Mouse (Mus musculus): ENCODE measurements at regions not wholly inside any gene's neighbourhood (a gene's known extent, or its start where the extent isn't known, plus 50 kb on each side); places are given as distances from the start of the nearest gene placed in this dataset.
A peak's percentile ranks its signal among the peaks of the same experiment; 100 is the strongest.

DNA sequence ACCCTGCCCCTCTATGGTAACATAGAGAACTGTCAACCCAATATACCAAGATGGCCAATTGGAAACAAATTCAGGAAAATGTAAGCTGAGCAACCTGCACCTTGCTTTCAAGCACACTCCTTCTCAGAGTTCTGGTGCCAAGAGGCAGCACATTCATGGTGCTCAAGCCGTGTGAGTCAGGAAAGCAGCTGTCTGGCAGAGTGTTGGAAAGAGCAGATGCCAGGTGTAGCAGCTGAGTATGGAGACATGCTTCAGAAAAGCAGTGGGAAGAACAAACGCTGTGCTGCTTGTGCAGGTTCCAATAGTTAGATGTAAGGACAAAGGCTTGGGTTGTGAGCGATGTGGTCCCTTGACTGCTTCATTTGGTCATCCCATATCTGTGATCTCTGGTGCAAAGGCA, 794.0 kb upstream of the 4930452B06Rik start:
- H3K36me3 ChIP-seq (ENCODE audit: insufficient read depth, low read length): no peaks in the 10 kb centered on the region
- H3K9me3 ChIP-seq (replicated peaks; ENCODE audit: low read length): no peaks in the 10 kb centered on the region
- H3K27ac ChIP-seq: no peak overlapping the region
- no peak overlapping the region for H3K4me2 ChIP-seq (ENCODE audit: low read length)
- H3K27me3 ChIP-seq (ENCODE audit: insufficient read depth, low read length): no peaks in the 10 kb centered on the region
- no peak overlapping the region for H3K4me3 ChIP-seq (replicated peaks; ENCODE audit: low read depth, low read length)
- WGBS: 88% methylated on average over 3 of the region's 3 CpGs
- no peak overlapping the region for H3K9ac ChIP-seq (ENCODE audit: low read depth, low read length)
- no peak for TF ChIP-seq CTCF (IDR thresholded peaks at IDR 0.05; ENCODE audit: low read depth)
- no peak for ATAC-seq (replicated peaks; ENCODE audit: low FRiP score, low read depth)
- no peaks in the 10 kb centered on the region for H3K4me1 ChIP-seq (replicated peaks; ENCODE audit: insufficient read depth, low read length)
- DNase-seq (ENCODE audit: low spot score): no peak

DNA sequence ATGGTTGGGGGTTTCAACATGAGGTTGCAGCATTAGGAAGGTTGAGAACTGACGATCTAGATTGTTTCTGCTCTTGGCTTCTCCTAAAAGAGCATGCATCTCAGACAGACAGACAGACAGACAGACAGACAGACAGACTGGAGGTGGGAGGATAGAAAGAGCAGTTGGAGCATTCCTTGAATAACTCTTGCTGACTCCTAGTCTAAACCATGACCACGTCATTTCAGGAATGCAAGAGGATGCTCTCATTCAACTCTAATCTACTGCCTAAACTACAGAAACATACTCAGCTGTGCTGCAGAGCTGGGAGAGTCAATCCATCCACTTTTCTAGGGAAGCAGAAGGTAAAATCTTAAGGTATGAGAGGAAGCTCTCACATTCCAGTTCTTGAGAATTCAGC, 792.8 kb upstream of the 4930452B06Rik start:
- Histone ChIP-seq H3K9ac (ENCODE audit: low read depth, low read length) (no peak overlapping the region), H3K4me3 (replicated peaks; ENCODE audit: low read depth, low read length) (no peak overlapping the region), H3K27ac (no peak overlapping the region), H3K9me3 (replicated peaks; ENCODE audit: low read length) (no peaks in the 10 kb centered on the region), H3K4me2 (ENCODE audit: low read length) (no peak overlapping the region), H3K36me3 (ENCODE audit: insufficient read depth, low read length) (no peaks in the 10 kb centered on the region), H3K27me3 (ENCODE audit: insufficient read depth, low read length) (no peaks in the 10 kb centered on the region), H3K4me1 (replicated peaks; ENCODE audit: insufficient read depth, low read length) (no peaks in the 10 kb centered on the region)
- WGBS: 71% methylated on average over 2 of the region's 2 CpGs
- TF ChIP-seq CTCF (IDR thresholded peaks at IDR 0.05; ENCODE audit: low read depth): no peak
- DNase-seq (ENCODE audit: low spot score) (no peak), ATAC-seq (replicated peaks; ENCODE audit: low FRiP score, low read depth) (no peak)

DNA sequence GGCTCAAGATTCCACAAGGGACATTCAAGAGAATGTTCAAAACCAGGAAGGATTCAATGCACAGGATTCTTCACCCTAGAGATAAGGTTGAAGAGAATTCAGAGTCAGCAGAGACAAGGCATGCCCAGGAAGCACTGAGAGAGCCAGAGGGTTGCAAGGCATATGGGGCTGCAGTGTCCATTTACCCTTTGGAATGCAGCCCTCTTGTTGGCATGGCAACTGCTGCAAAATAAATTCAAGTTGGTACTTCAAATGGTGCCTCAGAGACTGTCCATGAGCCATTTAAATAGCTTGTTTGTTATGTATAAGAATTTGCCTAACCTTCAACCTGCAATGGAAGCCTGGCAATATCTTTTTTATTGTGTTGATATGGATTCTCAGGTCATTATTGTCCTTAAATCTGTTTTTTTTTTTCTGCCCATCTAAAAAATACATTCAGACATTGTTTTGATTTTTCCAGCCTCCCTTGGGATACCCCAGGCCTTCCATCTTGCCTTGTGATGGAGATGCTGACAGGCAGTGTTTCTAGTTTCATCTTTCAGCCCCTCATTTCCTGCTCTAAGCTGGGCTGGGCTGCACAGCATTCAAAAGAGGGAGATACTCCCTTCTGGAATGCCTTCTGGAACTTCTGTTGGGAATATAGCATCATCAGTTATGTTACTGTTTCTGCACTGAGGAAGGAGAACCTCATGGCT, 791.9 kb upstream of the 4930452B06Rik start:
- Histone ChIP-seq H3K27ac (no peak overlapping the region), H3K36me3 (ENCODE audit: insufficient read depth, low read length) (no peaks in the 10 kb centered on the region), H3K4me3 (replicated peaks; ENCODE audit: low read depth, low read length) (no peak overlapping the region), H3K9ac (ENCODE audit: low read depth, low read length) (no peak overlapping the region), H3K27me3 (ENCODE audit: insufficient read depth, low read length) (no peaks in the 10 kb centered on the region), H3K9me3 (replicated peaks; ENCODE audit: low read length) (no peaks in the 10 kb centered on the region), H3K4me1 (replicated peaks; ENCODE audit: insufficient read depth, low read length) (no peaks in the 10 kb centered on the region), H3K4me2 (ENCODE audit: low read length) (no peak overlapping the region)
- no peak for DNase-seq (ENCODE audit: low spot score)
- TF ChIP-seq CTCF (IDR thresholded peaks at IDR 0.05; ENCODE audit: low read depth): no peak
- no peak for ATAC-seq (replicated peaks; ENCODE audit: low FRiP score, low read depth)

DNA sequence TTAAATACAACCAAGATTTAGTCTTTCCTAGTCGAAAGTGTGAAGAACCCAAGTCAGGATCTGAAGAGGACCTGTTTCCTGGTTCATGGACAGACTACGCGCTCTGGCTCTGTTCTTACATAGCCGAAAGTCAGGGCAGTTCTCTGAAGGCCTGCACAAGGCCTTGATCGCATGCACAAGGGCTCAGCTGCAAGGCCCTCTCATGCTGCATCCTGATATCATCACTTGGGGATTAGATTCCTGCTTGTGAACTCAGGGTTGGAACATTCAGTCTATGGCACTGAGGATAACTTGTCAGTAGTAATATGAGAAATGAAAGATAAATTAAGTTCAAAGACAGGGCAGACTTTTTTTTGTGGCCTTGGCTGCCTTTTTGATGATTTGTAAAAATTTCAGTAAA, 789.9 kb upstream of the 4930452B06Rik start:
- ATAC-seq (replicated peaks; ENCODE audit: low FRiP score, low read depth) (no peak), DNase-seq (ENCODE audit: low spot score) (no peak)
- Histone ChIP-seq H3K9ac (ENCODE audit: low read depth, low read length) (no peak overlapping the region), H3K27me3 (ENCODE audit: insufficient read depth, low read length) (no peaks in the 10 kb centered on the region), H3K27ac (no peak overlapping the region), H3K4me1 (replicated peaks; ENCODE audit: insufficient read depth, low read length) (no peaks in the 10 kb centered on the region), H3K9me3 (replicated peaks; ENCODE audit: low read length) (no peaks in the 10 kb centered on the region), H3K4me3 (replicated peaks; ENCODE audit: low read depth, low read length) (no peak overlapping the region), H3K4me2 (ENCODE audit: low read length) (no peak overlapping the region), H3K36me3 (ENCODE audit: insufficient read depth, low read length) (no peaks in the 10 kb centered on the region)
- TF ChIP-seq CTCF (IDR thresholded peaks at IDR 0.05; ENCODE audit: low read depth): no peak
- WGBS: 89% methylated on average over 5 of the region's 5 CpGs

DNA sequence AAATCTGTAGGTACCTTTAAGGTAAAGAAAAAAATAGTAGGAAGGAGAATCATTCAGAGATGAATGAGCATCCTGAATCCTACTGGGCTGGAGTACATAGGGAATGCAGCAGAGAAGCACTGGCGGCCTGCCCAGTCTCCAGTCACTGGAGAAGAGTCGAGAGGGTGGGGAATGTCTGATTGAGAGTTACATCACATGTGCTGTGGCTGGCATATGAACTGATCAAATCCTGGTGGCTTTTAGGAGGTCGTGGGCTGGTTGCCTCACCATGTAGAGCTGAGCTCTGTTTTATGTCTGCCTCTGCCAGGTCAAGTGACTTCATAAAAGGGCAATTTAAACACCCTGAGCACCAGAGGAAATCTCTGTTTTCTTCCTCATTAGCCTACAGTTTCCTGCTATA, 783.9 kb upstream of the 4930452B06Rik start:
- Histone ChIP-seq H3K9me3 (replicated peaks; ENCODE audit: low read length) (no peaks in the 10 kb centered on the region), H3K27me3 (ENCODE audit: insufficient read depth, low read length) (no peaks in the 10 kb centered on the region), H3K27ac (no peak overlapping the region), H3K36me3 (ENCODE audit: insufficient read depth, low read length) (no peaks in the 10 kb centered on the region), H3K4me2 (ENCODE audit: low read length) (no peak overlapping the region), H3K4me1 (replicated peaks; ENCODE audit: insufficient read depth, low read length) (no peaks in the 10 kb centered on the region), H3K9ac (ENCODE audit: low read depth, low read length) (no peak overlapping the region), H3K4me3 (replicated peaks; ENCODE audit: low read depth, low read length) (no peak overlapping the region)
- ATAC-seq (replicated peaks; ENCODE audit: low FRiP score, low read depth) (no peak), DNase-seq (ENCODE audit: low spot score) (peak; percentile 5)
- WGBS: 28% methylated on average over 3 of the region's 3 CpGs
- no peak for TF ChIP-seq CTCF (IDR thresholded peaks at IDR 0.05; ENCODE audit: low read depth)

- Histone ChIP-seq H3K27me3 (ENCODE audit: insufficient read depth, low read length) (no peaks in the 10 kb centered on the region), H3K36me3 (ENCODE audit: insufficient read depth, low read length) (no peaks in the 10 kb centered on the region), H3K4me1 (replicated peaks; ENCODE audit: insufficient read depth, low read length) (no peaks in the 10 kb centered on the region), H3K9me3 (replicated peaks; ENCODE audit: low read length) (no peaks in the 10 kb centered on the region), H3K27ac (no peak overlapping the region), H3K4me2 (ENCODE audit: low read length) (no peak overlapping the region), H3K4me3 (replicated peaks; ENCODE audit: low read depth, low read length) (no peak overlapping the region), H3K9ac (ENCODE audit: low read depth, low read length) (no peak overlapping the region)
- ATAC-seq (replicated peaks; ENCODE audit: low FRiP score, low read depth): no peak
- WGBS: 73% methylated on average over 3 of the region's 3 CpGs
- no peak for DNase-seq (ENCODE audit: low spot score)
- TF ChIP-seq CTCF (IDR thresholded peaks at IDR 0.05; ENCODE audit: low read depth): no peak
Observed at GRCm38 (mm10) chr14:9437896-9438295, 771.9 kb upstream of the 4930452B06Rik start.

DNA sequence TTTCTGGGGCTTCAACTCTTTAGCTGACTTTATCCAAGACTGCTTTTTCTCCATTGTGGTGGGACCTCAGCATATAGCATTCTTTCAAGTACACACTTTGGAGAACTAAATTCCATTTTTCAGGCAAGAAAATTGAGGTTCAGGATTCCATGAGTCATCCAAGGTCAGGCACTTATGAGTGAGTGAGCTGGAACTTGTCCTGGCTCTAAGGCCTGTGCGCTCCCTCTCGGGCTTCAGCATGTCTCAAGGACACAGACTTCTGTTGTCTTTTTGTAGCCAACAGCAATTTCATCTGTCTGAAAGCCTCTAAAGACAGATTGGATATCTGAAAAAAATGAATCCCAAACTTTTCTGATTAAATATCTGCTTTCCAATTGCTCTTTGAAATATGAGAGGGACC, 769.1 kb upstream of the 4930452B06Rik start:
- 94% methylated on average over 2 of the region's 2 CpGs for WGBS
- H3K4me2 ChIP-seq (ENCODE audit: low read length): no peak overlapping the region
- TF ChIP-seq CTCF (IDR thresholded peaks at IDR 0.05; ENCODE audit: low read depth): no peak
- no peak overlapping the region for H3K9ac ChIP-seq (ENCODE audit: low read depth, low read length)
- no peak overlapping the region for H3K27ac ChIP-seq
- H3K4me3 ChIP-seq (replicated peaks; ENCODE audit: low read depth, low read length): no peak overlapping the region
- ATAC-seq (replicated peaks; ENCODE audit: low FRiP score, low read depth): no peak
- no peak for DNase-seq (ENCODE audit: low spot score)
- no peaks in the 10 kb centered on the region for H3K27me3 ChIP-seq (ENCODE audit: insufficient read depth, low read length)
- H3K36me3 ChIP-seq (ENCODE audit: insufficient read depth, low read length): no peaks in the 10 kb centered on the region
- no peaks in the 10 kb centered on the region for H3K4me1 ChIP-seq (replicated peaks; ENCODE audit: insufficient read depth, low read length)
- no peaks in the 10 kb centered on the region for H3K9me3 ChIP-seq (replicated peaks; ENCODE audit: low read length)
